Mouse (Mus musculus) forebrain, embryonic 15.5 days (tissue): Measurements from ENCODE around the gene 6030458C11Rik. TPM values are rescaled to one million over a fixed set of nuclear protein-coding genes. Genes with fewer than 3 reads are reported as not detected.
"Not testable (repeated sequence)": the region's sequence is repeated elsewhere in the genome, so short reads cannot be mapped to it uniquely, and the experiment has no call there.

Source experiments
- ATAC-seq: fragments of 200-750 bp; cut with Nextera tagmentation; replicated peaks from 2 replicates; pipeline ENCODE4 v1.8.0; 2017; ENCODE audit warnings: mild to moderate bottlenecking, moderate TSS enrichment, moderate library complexity
- H3K27ac ChIP-seq: fragments of 300-500 bp; sonication (generic); replicated peaks from 2 replicates; pipeline ENCODE4 v1.5.1; 2015; ENCODE audit warnings: mild to moderate bottlenecking, inconsistent platforms
- H3K27me3 ChIP-seq: fragments of 300-500 bp; sonication (generic); 2 replicates; pipeline ENCODE4 v1.6.1; 2015; ENCODE audit warnings: inconsistent platforms
- H3K36me3 ChIP-seq: fragments of 300-500 bp; sonication (generic); 2 replicates; pipeline ENCODE4 v1.6.1; 2015; ENCODE audit warnings: mild to moderate bottlenecking, inconsistent platforms
- H3K4me1 ChIP-seq: fragments of 300-500 bp; sonication (generic); 2 replicates; pipeline ENCODE4 v1.6.1; 2015; ENCODE audit warnings: inconsistent platforms
- H3K4me2 ChIP-seq: fragments of 300-500 bp; sonication (generic); replicated peaks from 2 replicates; pipeline ENCODE4 v1.6.1; 2015; ENCODE audit warnings: mild to moderate bottlenecking, inconsistent platforms
- H3K4me3 ChIP-seq: fragments of 300-500 bp; sonication (generic); 2 replicates; pipeline ENCODE4 v1.5.1; 2015; ENCODE audit warnings: mild to moderate bottlenecking, inconsistent platforms
- H3K9ac ChIP-seq: fragments of 300-500 bp; sonication (generic); replicated peaks from 2 replicates; pipeline ENCODE4 v1.6.1; 2015; ENCODE audit warnings: mild to moderate bottlenecking, inconsistent platforms
- H3K9me3 ChIP-seq: fragments of 300-500 bp; sonication (generic); 2 replicates; pipeline ENCODE4 v1.6.1; 2016; ENCODE audit warnings: inconsistent platforms
- WGBS: fragments of 180-500 bp; shearing (Covaris S2); methylation state at CpG from one replicate; pipeline ENCODE4 v1.1.7; 2015; ENCODE audit warnings: mixed read lengths; 5-methylcytosine and 5-hydroxymethylcytosine counted together
- polyA plus RNA-seq: library from polyadenylated mRNA; unstranded; fragments of >200 nt; fragmentation: Nextera tagmentation; extraction: Ambion mirVana; gene quantifications from 2 replicates; pipeline ENCODE4 v1.2.1, GENCODE M21; 2015

6030458C11Rik gene
- polyA plus RNA-seq, 1 experiment from 2014 or later = 32.2 TPM

DNA sequence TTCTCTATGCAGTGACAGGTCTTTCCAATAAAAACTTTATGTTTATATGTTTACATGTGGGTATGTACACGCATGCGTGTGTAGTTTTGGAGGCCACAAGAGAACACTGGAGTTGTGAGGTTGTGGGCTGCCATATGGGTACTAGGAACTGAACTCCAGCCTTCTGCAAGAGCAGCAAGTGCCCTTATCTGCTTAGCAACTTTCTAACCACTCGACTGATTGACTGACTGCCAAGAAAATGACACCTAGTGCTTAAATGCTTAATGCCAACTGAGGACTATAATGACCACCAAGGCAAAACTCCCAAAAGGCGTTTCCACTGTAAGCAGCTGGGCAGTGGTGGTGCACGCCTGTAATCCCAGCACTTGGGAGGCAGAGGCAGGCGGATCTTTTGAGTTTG, 15.1 kb downstream of the 6030458C11Rik start:
- WGBS = 91% methylated on average over 6 of the region's 6 CpGs
- no peaks in the 10 kb centered on the region for H3K27me3 ChIP-seq
- peaks cover 68% of the 10 kb centered on the region for H3K36me3 ChIP-seq
- H3K4me2 ChIP-seq = no peak overlapping the region
- no peak for ATAC-seq
- H3K9me3 ChIP-seq = 0 out of 2 replicates have a peak, but pooled peaks cover 2% of the 10 kb centered on the region
- no peak overlapping the region for H3K4me3 ChIP-seq
- no peak overlapping the region for H3K27ac ChIP-seq
- no peaks in the 10 kb centered on the region for H3K4me1 ChIP-seq
- no peak overlapping the region for H3K9ac ChIP-seq

DNA sequence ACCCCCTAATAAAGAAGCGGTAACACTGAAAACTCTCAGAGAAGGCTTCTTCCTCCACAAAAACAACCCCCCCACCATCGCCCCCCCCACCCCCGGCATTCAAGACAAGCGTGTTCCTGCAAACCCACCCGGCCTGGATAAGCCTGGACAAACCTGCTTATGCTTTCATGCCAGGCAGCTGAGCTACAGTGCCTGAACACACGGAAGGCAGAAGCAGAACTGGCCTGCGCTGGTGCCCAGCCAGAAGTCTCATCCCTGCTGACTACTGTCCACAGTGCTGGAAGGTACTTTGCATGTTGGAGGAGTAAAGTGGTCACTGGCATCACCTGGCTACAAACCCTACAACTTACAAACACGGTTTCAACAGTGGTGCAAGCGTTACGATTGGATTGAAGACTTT, 17.4 kb downstream of the 6030458C11Rik start:
- Histone ChIP-seq H3K4me3 (no peak overlapping the region), H3K9me3 (no peaks in the 10 kb centered on the region), H3K27ac (no peak overlapping the region), H3K4me2 (no peak overlapping the region), H3K9ac (no peak overlapping the region), H3K27me3 (no peaks in the 10 kb centered on the region), H3K36me3 (peaks cover 48% of the 10 kb centered on the region), H3K4me1 (no peaks in the 10 kb centered on the region)
- ATAC-seq = no peak
- WGBS = 96% methylated on average over 10 of the region's 10 CpGs

DNA sequence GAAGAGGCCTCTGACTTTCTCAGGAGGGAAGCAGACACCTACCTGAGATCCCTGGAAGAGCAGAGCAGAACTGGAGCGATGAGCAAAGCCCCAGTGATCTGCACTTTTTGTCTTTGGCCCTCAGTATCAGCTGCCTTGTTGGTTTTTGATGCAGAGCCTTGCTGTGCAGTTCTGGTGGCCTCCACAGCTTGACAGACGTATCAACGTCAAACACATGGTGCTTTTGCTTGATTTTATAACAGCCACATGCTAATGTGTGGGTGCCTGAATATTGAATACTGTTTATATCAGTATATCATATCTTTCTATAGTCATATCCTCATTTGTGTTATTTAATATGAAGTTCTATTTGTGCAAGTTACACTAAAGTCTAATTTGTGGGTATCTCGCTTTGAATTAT, 19.4 kb downstream of the 6030458C11Rik start:
- Histone ChIP-seq H3K36me3 (peaks cover 28% of the 10 kb centered on the region), H3K27ac (no peak overlapping the region), H3K4me2 (no peak overlapping the region), H3K4me3 (no peak overlapping the region), H3K4me1 (no peaks in the 10 kb centered on the region), H3K9me3 (no peaks in the 10 kb centered on the region), H3K27me3 (no peaks in the 10 kb centered on the region), H3K9ac (no peak overlapping the region)
- 78% methylated on average over 4 of the region's 4 CpGs for WGBS
- ATAC-seq = no peak

DNA sequence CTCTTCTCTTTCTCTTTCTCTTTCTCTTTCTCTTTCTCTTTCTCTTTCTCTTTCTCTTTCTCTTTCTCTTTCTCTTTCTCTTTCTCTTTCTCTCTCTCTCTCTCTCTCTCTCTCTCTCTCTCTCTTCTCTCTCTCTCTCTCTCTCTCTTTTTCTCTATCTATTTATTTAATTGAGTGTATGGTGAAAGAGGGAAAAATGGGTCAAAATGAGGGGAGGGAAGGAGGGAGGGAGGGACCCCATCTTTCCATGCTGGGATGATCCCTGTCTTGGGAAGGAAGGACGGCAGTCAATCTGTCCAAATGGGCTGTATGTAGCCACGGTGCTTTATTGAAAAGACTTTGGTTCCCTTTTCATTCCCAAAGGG, 23.3 kb downstream of the 6030458C11Rik start:
- not testable (repeated sequence) for H3K27ac ChIP-seq, H3K4me2 ChIP-seq, H3K9me3 ChIP-seq, H3K36me3 ChIP-seq, ATAC-seq, H3K27me3 ChIP-seq, H3K4me3 ChIP-seq, H3K4me1 ChIP-seq, H3K9ac ChIP-seq
- 77% methylated on average over 2 of the region's 2 CpGs for WGBS

DNA sequence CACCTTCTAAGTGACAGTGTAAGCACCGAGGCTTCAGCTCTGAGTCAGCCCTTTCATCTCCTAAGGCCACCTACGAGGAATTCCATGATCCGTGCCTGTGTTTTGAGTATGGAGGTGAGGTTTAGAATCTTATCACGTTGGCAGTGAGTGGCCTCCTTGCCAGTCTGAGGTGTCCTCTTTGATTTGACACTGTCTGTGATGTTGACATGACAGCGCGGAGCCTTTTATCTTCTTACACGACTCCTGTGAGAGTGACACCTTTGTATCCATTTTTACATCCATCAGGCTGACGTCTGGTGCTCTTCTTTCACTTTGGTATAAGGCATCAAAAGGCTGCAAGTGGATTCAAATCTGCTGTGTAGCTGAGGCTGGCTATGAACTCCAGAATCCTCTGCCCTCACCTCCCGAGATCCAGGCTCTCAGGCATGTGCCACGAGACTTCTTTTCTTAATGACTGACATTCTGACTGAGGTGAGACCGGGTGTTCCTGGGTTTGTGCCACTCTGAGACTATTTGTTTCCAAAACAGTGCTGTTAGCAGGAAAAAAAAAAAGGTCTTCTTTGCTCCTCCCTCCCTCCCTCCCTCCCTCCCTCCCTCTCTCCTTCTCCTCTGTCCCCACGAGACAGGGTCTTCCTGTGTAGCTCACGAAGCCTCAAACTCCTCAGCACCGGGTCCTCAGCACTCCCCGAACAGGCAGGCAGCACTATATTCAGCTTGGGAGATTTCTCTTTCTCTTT, 23.9 kb downstream of the 6030458C11Rik start:
- H3K36me3 ChIP-seq = no peaks in the 10 kb centered on the region
- no peak overlapping the region for H3K4me2 ChIP-seq
- H3K9me3 ChIP-seq = no peaks in the 10 kb centered on the region
- no peak overlapping the region for H3K9ac ChIP-seq
- no peak overlapping the region for H3K27ac ChIP-seq
- no peaks in the 10 kb centered on the region for H3K4me1 ChIP-seq
- H3K27me3 ChIP-seq = no peaks in the 10 kb centered on the region
- H3K4me3 ChIP-seq = no peak overlapping the region
- 58% methylated on average over 15 of the region's 15 CpGs for WGBS
- no peak for ATAC-seq

DNA sequence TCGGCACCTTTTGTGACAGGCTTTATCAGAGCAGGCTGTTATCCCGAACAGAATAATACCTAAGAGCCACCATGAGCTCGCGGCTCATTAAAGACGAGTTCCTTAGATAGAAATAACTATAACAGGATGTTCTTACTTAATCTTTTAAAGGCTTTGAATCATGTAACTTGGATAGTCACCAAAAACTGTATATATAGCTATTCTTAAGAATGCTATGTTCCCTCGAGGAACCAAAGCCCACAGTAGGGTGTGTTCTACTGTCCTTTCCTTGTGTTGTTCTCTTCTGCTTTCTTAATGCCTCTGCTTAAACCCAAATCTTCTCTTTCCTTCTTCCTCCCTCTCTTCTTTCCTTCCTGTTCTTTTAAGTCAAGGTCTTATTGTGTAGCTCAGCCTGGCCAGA, 26.4 kb downstream of the 6030458C11Rik start:
- ATAC-seq = no peak
- H3K9me3 ChIP-seq = no peaks in the 10 kb centered on the region

DNA sequence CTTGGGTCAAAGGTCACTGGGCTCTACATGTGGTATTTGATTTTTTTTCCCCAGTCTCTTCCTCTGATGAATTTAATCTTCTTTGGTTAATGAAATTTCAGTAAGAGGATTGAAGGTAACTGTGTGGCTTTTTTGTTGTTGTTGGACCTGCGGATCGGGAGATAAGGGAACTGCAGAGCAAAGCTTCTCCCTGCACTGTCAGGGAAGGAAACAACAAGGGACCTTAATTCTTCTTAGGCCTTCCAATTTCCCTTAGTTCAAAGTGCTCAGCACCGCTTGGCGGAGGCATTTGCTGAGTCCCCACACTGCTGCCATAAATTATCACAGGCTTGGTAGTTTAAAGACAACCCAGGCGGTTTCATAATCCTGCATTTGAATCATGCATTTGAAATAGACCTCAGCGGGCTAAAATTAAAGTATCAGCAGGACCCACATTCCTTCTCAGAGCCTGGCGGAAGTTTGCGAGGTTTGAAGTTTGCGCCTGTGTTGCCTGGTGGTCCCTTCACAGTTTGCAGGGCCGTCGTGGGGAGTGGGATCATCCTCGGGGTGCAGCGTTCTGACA, 28.5 kb downstream of the 6030458C11Rik start:
- H3K9ac ChIP-seq = no peak overlapping the region
- no peak overlapping the region for H3K4me3 ChIP-seq
- no peaks in the 10 kb centered on the region for H3K4me1 ChIP-seq
- no peaks in the 10 kb centered on the region for H3K36me3 ChIP-seq
- no peaks in the 10 kb centered on the region for H3K9me3 ChIP-seq
- no peak for ATAC-seq
- no peaks in the 10 kb centered on the region for H3K27me3 ChIP-seq
- no peak overlapping the region for H3K27ac ChIP-seq
- 33% methylated on average over 13 of the region's 13 CpGs for WGBS
- H3K4me2 ChIP-seq = no peak overlapping the region

More for the DNA sequence above, 26.4 kb downstream of the 6030458C11Rik start:
- H3K9ac ChIP-seq = no peak overlapping the region
- H3K4me2 ChIP-seq = no peak overlapping the region
- no peaks in the 10 kb centered on the region for H3K27me3 ChIP-seq
- H3K36me3 ChIP-seq = no peaks in the 10 kb centered on the region
- 84% methylated on average over 6 of the region's 6 CpGs for WGBS
- H3K27ac ChIP-seq = no peak overlapping the region
- H3K4me3 ChIP-seq = no peak overlapping the region
- H3K4me1 ChIP-seq = no peaks in the 10 kb centered on the region

DNA sequence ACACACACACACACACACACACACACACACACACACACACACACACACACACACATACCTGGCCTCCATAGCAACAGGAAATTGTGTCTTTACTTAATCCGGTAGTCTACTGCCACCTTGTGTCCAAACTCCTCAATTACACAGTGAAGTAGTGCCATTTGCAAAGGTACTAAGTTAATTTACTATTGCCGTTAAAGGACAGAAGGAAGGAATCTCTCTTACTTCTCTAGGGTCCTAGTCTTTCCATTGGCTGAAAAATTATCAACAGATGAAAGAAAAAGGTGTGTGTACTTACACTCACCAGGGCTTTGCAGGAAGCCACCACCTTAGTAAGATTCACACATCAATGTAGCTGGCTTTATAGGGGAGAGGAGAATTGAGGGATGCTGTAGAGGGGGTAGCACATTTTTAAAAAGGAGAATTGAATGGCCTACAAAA, 29.0 kb downstream of the 6030458C11Rik start:
- no peaks in the 10 kb centered on the region for H3K36me3 ChIP-seq
- no peak overlapping the region for H3K4me2 ChIP-seq
- no peaks in the 10 kb centered on the region for H3K4me1 ChIP-seq
- no peaks in the 10 kb centered on the region for H3K27me3 ChIP-seq
- 2% methylated on average over 2 of the region's 2 CpGs for WGBS
- H3K9me3 ChIP-seq = no peaks in the 10 kb centered on the region
- H3K9ac ChIP-seq = no peak overlapping the region
- H3K4me3 ChIP-seq = no peak overlapping the region
- ATAC-seq = peak; percentile 65
- H3K27ac ChIP-seq = no peak overlapping the region

DNA sequence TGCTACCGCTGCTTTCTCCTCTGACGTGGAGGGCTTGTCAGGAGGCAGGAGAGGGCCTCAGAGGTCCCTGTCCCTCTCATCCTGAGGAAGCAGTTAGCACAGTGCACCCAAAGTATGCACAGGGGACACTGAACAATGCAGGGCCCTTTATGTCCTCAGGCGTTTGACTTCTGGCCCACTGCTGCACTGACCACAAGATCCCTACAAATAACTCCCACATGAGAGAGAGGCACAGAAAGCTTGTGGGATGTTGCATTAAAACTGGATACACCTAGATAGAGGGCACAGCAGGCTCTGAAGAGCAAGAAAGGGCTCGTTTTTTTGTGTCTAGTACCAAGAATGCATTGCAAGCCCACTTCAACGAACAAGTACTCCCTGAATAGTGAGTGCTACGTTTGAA, 30.1 kb downstream of the 6030458C11Rik start:
- Histone ChIP-seq H3K27ac (no peak overlapping the region), H3K9ac (no peak overlapping the region)
- WGBS = 47% methylated on average over 6 of the region's 6 CpGs

DNA sequence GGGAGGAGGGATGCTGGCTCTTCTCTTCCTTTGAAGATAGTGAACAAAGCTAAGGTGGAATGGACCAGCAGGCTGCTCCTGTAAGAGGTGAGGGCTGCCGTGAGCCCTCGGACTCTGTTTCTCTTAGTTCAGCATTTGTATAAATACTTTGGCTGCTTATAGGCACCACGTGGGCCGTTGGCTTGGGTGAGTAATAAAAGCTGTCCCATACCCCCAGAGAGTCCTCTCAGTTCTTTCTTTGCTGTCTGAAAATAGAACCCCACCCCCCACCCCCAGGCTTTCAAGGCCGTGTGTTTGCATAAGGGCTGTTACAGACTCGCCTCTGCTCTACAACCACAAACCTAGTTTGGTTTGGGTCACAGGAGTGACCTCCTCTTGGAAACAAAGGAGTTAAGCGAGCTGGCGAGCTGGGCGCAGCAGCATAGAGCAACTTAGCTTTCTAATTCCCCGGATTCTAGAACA, 35.0 kb downstream of the 6030458C11Rik start:
- WGBS = 27% methylated on average over 10 of the region's 10 CpGs
- Histone ChIP-seq H3K27ac (no peak overlapping the region), H3K36me3 (no peaks in the 10 kb centered on the region), H3K4me3 (no peak overlapping the region), H3K27me3 (no peaks in the 10 kb centered on the region), H3K9me3 (no peaks in the 10 kb centered on the region), H3K9ac (no peak overlapping the region), H3K4me1 (no peaks in the 10 kb centered on the region), H3K4me2 (no peak overlapping the region)
- ATAC-seq = no peak

More for the DNA sequence above, 30.1 kb downstream of the 6030458C11Rik start:
- Histone ChIP-seq H3K4me3 (no peak overlapping the region), H3K36me3 (no peaks in the 10 kb centered on the region), H3K4me1 (no peaks in the 10 kb centered on the region), H3K9me3 (no peaks in the 10 kb centered on the region), H3K27me3 (no peaks in the 10 kb centered on the region), H3K4me2 (no peak overlapping the region)
- no peak for ATAC-seq

DNA sequence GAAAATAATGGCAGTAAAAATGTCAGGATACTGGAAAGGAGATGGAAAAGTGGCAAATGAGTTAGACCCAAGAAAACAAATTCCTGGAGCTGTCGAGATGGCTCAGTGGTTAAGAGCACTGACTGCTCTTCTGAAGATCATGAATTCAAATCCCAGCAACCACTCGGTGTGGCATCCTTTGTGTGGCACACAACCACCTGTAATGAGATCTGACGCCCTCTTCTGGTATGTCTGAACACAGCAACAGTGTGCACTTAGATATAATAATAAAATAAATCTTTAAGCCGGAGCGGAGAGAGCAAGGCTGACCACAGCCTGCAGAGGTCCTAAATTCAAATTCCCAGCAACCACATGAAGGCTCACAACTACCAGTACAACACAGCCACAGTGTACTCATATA, 35.9 kb downstream of the 6030458C11Rik start:
- Histone ChIP-seq H3K9ac (no peak overlapping the region), H3K9me3 (no peaks in the 10 kb centered on the region), H3K27ac (no peak overlapping the region), H3K4me1 (no peaks in the 10 kb centered on the region), H3K4me3 (no peak overlapping the region), H3K36me3 (no peaks in the 10 kb centered on the region), H3K4me2 (no peak overlapping the region), H3K27me3 (no peaks in the 10 kb centered on the region)
- 80% methylated on average over 5 of the region's 5 CpGs for WGBS
- no peak for ATAC-seq

DNA sequence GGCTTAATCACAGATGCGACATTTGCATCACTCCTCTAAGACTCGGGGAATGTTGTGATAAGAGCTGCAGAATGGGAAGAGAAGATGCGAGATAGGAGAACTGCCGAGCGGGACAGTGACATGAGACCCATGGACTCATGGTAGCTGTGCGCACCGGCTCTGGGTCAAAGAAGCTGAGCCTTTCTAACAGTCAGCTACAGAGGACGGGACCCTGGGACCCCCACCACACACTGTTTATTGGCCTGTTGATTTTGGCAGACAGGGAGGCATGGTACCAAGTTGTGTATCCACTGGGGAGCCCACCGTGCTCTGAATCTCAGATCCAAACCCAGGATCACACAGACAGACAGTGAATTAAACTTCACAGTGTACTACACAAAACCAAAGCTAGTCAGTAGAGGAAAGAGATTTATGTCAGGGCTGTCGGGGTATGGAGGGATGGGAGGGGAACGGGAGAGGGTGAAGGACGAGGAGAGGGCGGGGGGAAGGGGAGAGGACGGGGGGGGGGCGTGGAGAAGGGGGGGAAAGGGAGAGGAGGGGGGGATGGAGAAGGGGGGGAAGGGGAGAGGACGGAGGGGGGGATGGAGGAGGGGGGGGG, 42.6 kb downstream of the 6030458C11Rik start:
- 78% methylated on average over 13 of the region's 16 CpGs for WGBS
- no peak overlapping the region for H3K4me2 ChIP-seq

More for the DNA sequence above, 42.6 kb downstream of the 6030458C11Rik start:
- H3K4me1 ChIP-seq = no peaks in the 10 kb centered on the region
- no peak overlapping the region for H3K9ac ChIP-seq
- H3K36me3 ChIP-seq = no peaks in the 10 kb centered on the region
- H3K27ac ChIP-seq = no peak overlapping the region
- H3K9me3 ChIP-seq = no peaks in the 10 kb centered on the region
- ATAC-seq = no peak
- H3K4me3 ChIP-seq = no peak overlapping the region
- no peaks in the 10 kb centered on the region for H3K27me3 ChIP-seq
